Mouse (Mus musculus) bone marrow, adult 2 months (tissue): ENCODE measurements around the gene Rpl34. TPM values are rescaled to one million over a fixed set of nuclear protein-coding genes. Genes with fewer than 3 reads are reported as not detected.

Experiments used
- H3K27ac ChIP-seq: fragments of 200-500 bp; 2 replicates; pipeline ENCODE4 v1.5.1; 2012; ENCODE audit warnings: low read depth, mild to moderate bottlenecking, control low read depth, inconsistent platforms, low read length; ENCODE audit not compliant: control insufficient read depth, poor library complexity, insufficient read depth
- H3K4me1 ChIP-seq: fragments of 200-500 bp; 2 replicates; pipeline ENCODE4 v1.6.1; 2011; ENCODE audit warnings: low read length; ENCODE audit not compliant: control insufficient read depth, insufficient read depth
- H3K4me3 ChIP-seq: fragments of 200-500 bp; replicated peaks from 2 replicates; pipeline ENCODE3; 2011; ENCODE audit warnings: mild to moderate bottlenecking, low read depth, low read length, control low read depth; ENCODE audit not compliant: control insufficient read depth
- CTCF ChIP-seq: fragments of 200-500 bp; IDR thresholded peaks from 2 replicates; pipeline ENCODE4 v1.5.1; 2011; ENCODE audit warnings: low read length, control low read depth; ENCODE audit not compliant: control insufficient read depth, insufficient read depth
- POLR2A ChIP-seq: fragments of 200-500 bp; IDR thresholded peaks from 2 replicates; pipeline ENCODE4 v1.6.1; 2011; ENCODE audit warnings: low read depth, mild to moderate bottlenecking, control low read depth, low read length, borderline replicate concordance; ENCODE audit not compliant: control insufficient read depth
- WGBS: fragments of 180-500 bp; shearing (Covaris S2); methylation state at CpG from one replicate; pipeline ENCODE4 v1.1.7; 2018; 5-methylcytosine and 5-hydroxymethylcytosine counted together
- polyA plus RNA-seq: library from polyadenylated mRNA; stranded (reverse); fragments of >200 nt; gene quantifications from 2 replicates; pipeline ENCODE4 v1.2.4, GENCODE M21; 2011; ENCODE audit warnings: low replicate concordance; ENCODE audit not compliant: missing spikeins, insufficient read depth, insufficient read length

Gene Rpl34
- polyA plus RNA-seq, 1 experiment = 941 TPM

GRCm38 (mm10) chr3:130746673-130747619 lies 16.7 kb upstream of the Rpl34 start:
- WGBS = 77% methylated on average over 10 of the region's 10 CpGs
- TF ChIP-seq POLR2A (no peak), CTCF (no peak)
- Histone ChIP-seq H3K27ac (no peak overlapping the region), H3K4me3 (no peak overlapping the region), H3K4me1 (no peaks in the 10 kb centered on the region)

- Histone ChIP-seq H3K27ac (no peak overlapping the region), H3K4me1 (no peaks in the 10 kb centered on the region), H3K4me3 (no peak overlapping the region)
- TF ChIP-seq CTCF = no peak
- no peak for TF ChIP-seq POLR2A
- 76% methylated on average over 21 of the region's 21 CpGs for WGBS
Observed at GRCm38 (mm10) chr3:130737652-130738361, 7.6 kb upstream of the Rpl34 start.

GRCm38 (mm10) chr3:130736758-130737157 lies 6.6 kb upstream of the Rpl34 start:
- Histone ChIP-seq H3K4me3 (no peak overlapping the region), H3K4me1 (no peaks in the 10 kb centered on the region), H3K27ac (no peak overlapping the region)
- TF ChIP-seq POLR2A (no peak), CTCF (no peak)
- WGBS = 59% methylated on average over 4 of the region's 4 CpGs

- under 1% methylated on average over 58 of the region's 58 CpGs for WGBS
- no peaks in the 10 kb centered on the region; the same call in 1 of the 2 replicates for H3K4me1 ChIP-seq
- peak overlapping the region; percentile 89 for H3K4me3 ChIP-seq
- TF ChIP-seq POLR2A (no peak), CTCF (no peak)
- H3K27ac ChIP-seq = peak overlapping the region; percentile 48
Observed at GRCm38 (mm10) chr3:130729472-130730188, 568 bp downstream of the Rpl34 start.

- no peak overlapping the region for H3K27ac ChIP-seq
- TF ChIP-seq CTCF = no peak
- TF ChIP-seq POLR2A = no peak
Observed at GRCm38 (mm10) chr3:130727676-130728075, 2.5 kb downstream of the Rpl34 start.

GRCm38 (mm10) chr3:130727036-130727435 lies 3.2 kb downstream of the Rpl34 start:
- no peaks in the 10 kb centered on the region; the same call in 1 of the 2 replicates for H3K4me1 ChIP-seq
- H3K27ac ChIP-seq = no peak overlapping the region
- WGBS = 88% methylated on average over 1 of the region's 1 CpGs
- no peak overlapping the region for H3K4me3 ChIP-seq
- no peak for TF ChIP-seq CTCF
- TF ChIP-seq POLR2A = no peak

More at GRCm38 (mm10) chr3:130727676-130728075, 2.5 kb downstream of the Rpl34 start:
- WGBS = 79% methylated on average over 4 of the region's 4 CpGs
- Histone ChIP-seq H3K4me1 (no peaks in the 10 kb centered on the region; the same call in 1 of the 2 replicates), H3K4me3 (no peak overlapping the region)

GRCm38 (mm10) chr3:130725718-130726117 lies 4.5 kb downstream of the Rpl34 start:
- no peak for TF ChIP-seq POLR2A
- TF ChIP-seq CTCF = no peak
- 90% methylated on average over 2 of the region's 2 CpGs for WGBS
- Histone ChIP-seq H3K4me3 (no peak overlapping the region), H3K4me1 (no peaks in the 10 kb centered on the region; the same call in 1 of the 2 replicates), H3K27ac (no peak overlapping the region)

- no peak overlapping the region for H3K4me3 ChIP-seq
- TF ChIP-seq POLR2A (no peak), CTCF (no peak)
- 81% methylated on average over 11 of the region's 11 CpGs for WGBS
- H3K27ac ChIP-seq = no peak overlapping the region
- no peaks in the 10 kb centered on the region for H3K4me1 ChIP-seq
Observed at GRCm38 (mm10) chr3:130722733-130723478, 7.3 kb downstream of the Rpl34 start.
